Comparison of ENCODE assay signal across 16 mouse cellular contexts in the genomic region with DNA sequence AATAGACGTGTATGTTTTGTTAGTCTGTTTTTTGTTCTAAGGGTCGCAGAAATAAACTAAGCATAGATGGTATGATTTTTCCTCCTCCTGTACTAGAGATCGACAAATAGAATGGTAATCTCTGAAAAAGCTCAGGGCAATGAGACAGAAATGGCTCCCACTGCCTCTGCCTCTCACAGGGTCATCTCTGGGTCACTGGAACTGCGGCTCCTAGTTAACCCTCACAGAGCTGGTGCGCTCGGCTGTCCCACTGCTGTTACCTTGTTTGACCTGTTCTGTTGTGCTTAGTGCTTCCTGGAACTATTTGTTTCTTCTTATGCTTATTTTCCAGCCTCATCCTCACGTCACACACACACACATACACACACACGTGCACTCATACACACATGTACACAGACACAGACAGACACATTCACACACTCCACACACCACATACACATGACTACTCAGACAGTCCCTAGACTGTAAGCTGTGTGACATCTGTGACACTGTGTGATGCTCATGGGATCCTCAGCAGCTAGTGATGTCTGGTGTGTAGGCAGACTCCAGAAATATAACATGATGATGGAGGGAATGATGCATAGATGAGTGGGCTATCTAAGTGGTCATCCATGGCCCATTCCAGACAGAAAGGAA.
"Had no signal": no experiment of that assay in that cellular context is flagged by ENCODE, and none has a peak within 500 bp of the region (broad histone marks: within the 10 kb centered on the region; RNA-seq: fewer than 3 reads in every experiment).

No protein-coding gene starts in this region.

- H3K27me3 ChIP-seq: limb, embryonic 15.5 days; liver, embryonic 12.5 days; lung, embryonic 15.5 days had no signal

- H3K36me3 ChIP-seq: limb, embryonic 15.5 days; liver, embryonic 12.5 days; lung, embryonic 15.5 days; midbrain, embryonic 10.5 days had no signal

- H3K4me2 ChIP-seq: limb, embryonic 15.5 days; liver, embryonic 12.5 days; lung, embryonic 15.5 days had no signal

- H3K27ac ChIP-seq: limb, embryonic 15.5 days; liver, embryonic 12.5 days; lung, embryonic 15.5 days; midbrain, embryonic 10.5 days had no signal

- H3K4me3 ChIP-seq: limb, embryonic 15.5 days; liver, embryonic 12.5 days; lung, embryonic 15.5 days; midbrain, embryonic 10.5 days; myocyte had no signal

- DNase-seq: kidney, adult 9 months; kidney, postnatal 36 days; layer of hippocampus, adult 9-11 months; layer of hippocampus, postnatal 36 days; lung, postnatal 14 days; midbrain, embryonic 14.5 days; right cerebral cortex, postnatal 4 days; spleen, adult 18-20 months; thymus, adult 18-20 months; thymus, postnatal 14 days had no signal

- H3K9ac ChIP-seq: limb, embryonic 15.5 days; liver, embryonic 12.5 days; lung, embryonic 15.5 days had no signal

- H3K9me3 ChIP-seq: limb, embryonic 15.5 days; liver, embryonic 12.5 days; lung, embryonic 15.5 days; midbrain, embryonic 10.5 days had no signal

- H3K4me1 ChIP-seq: limb, embryonic 15.5 days; liver, embryonic 12.5 days; lung, embryonic 15.5 days had no signal

- ATAC-seq: intestine, postnatal 0 days; liver, embryonic 12.5 days had no signal
